Mouse (Mus musculus) ES-Bruce4 (cell line): ENCODE results near the gene Tmem163. TPM values are rescaled to one million over a fixed set of nuclear protein-coding genes. Genes with fewer than 3 reads are reported as not detected.

ENCODE experiments used
- H3K27ac ChIP-seq: 2 replicates; pipeline ENCODE4 v1.5.1; 2012; ENCODE audit warnings: low read length, inconsistent platforms; ENCODE audit not compliant: insufficient read depth
- H3K27me3 ChIP-seq: 2 replicates; pipeline ENCODE4 v1.6.1; 2012; ENCODE audit warnings: mild to moderate bottlenecking, low read length, inconsistent platforms; ENCODE audit not compliant: control insufficient read depth, poor library complexity, insufficient read depth, severe bottlenecking
- H3K36me3 ChIP-seq: 2 replicates; pipeline ENCODE4 v1.6.1; 2012; ENCODE audit warnings: inconsistent platforms, mild to moderate bottlenecking, low read length, moderate library complexity; ENCODE audit not compliant: control insufficient read depth, poor library complexity, insufficient read depth, severe bottlenecking
- H3K4me1 ChIP-seq: one replicate; pipeline ENCODE4 v1.8.1; 2011; ENCODE audit warnings: low read length; ENCODE audit not compliant: control insufficient read depth, insufficient read depth
- H3K4me3 ChIP-seq: 2 replicates; pipeline ENCODE4 v1.5.1; 2011; ENCODE audit warnings: low read depth, mild to moderate bottlenecking, low read length
- H3K9ac ChIP-seq: 2 replicates; pipeline ENCODE4 v1.6.1; 2012; ENCODE audit warnings: low read depth, mild to moderate bottlenecking, inconsistent platforms; ENCODE audit not compliant: poor library complexity, severe bottlenecking
- H3K9me3 ChIP-seq: replicated peaks from 2 replicates; pipeline ENCODE4 v1.6.1; 2012; ENCODE audit warnings: mild to moderate bottlenecking, low read length, inconsistent platforms; ENCODE audit not compliant: control insufficient read depth, poor library complexity, insufficient read depth, severe bottlenecking
- CTCF ChIP-seq: IDR thresholded peaks from one replicate; pipeline ENCODE4 v1.8.1; 2011; ENCODE audit warnings: low read depth, low read length
- EP300 ChIP-seq: IDR thresholded peaks from 2 replicates; pipeline ENCODE4 v1.6.1; 2011; ENCODE audit warnings: low read depth, low read length; ENCODE audit not compliant: insufficient read depth
- POLR2A ChIP-seq: IDR thresholded peaks from one replicate; pipeline ENCODE4 v1.8.1; 2011; ENCODE audit warnings: low read length; ENCODE audit not compliant: insufficient read depth
- polyA plus RNA-seq: library from polyadenylated mRNA; stranded (reverse); fragments of >200 nt; gene quantifications from 2 replicates; pipeline ENCODE4 v1.2.4, GENCODE M21; 2011; ENCODE audit warnings: low read depth; ENCODE audit not compliant: missing spikeins, insufficient read depth, insufficient read length

The Tmem163 gene
- polyA plus RNA-seq, 1 experiment = 1.6 TPM

GRCm38 (mm10) chr1:127523364-127523763 lies 156.0 kb downstream of the Tmem163 start:
- H3K27ac ChIP-seq = no peak overlapping the region
- no peak overlapping the region for H3K9ac ChIP-seq
- no peaks in the 10 kb centered on the region for H3K36me3 ChIP-seq
- H3K9me3 ChIP-seq = no peaks in the 10 kb centered on the region
- peaks cover 6% of the 10 kb centered on the region for H3K4me1 ChIP-seq
- no peak for TF ChIP-seq POLR2A
- TF ChIP-seq CTCF = no peak
- no peak for TF ChIP-seq EP300
- no peaks in the 10 kb centered on the region for H3K27me3 ChIP-seq
- no peak overlapping the region for H3K4me3 ChIP-seq

- Histone ChIP-seq H3K27me3 (no peaks in the 10 kb centered on the region), H3K9me3 (0 out of 2 replicates have a peak, but pooled peaks cover 5% of the 10 kb centered on the region), H3K36me3 (no peaks in the 10 kb centered on the region), H3K4me3 (no peak overlapping the region), H3K4me1 (no peaks in the 10 kb centered on the region), H3K27ac (no peak overlapping the region), H3K9ac (no peak overlapping the region)
- TF ChIP-seq POLR2A (no peak), CTCF (no peak), EP300 (no peak)
Measured at GRCm38 (mm10) chr1:127514888-127515287, 164.5 kb downstream of the Tmem163 start.

GRCm38 (mm10) chr1:127514479-127514878 lies 164.9 kb downstream of the Tmem163 start:
- no peak overlapping the region for H3K9ac ChIP-seq
- no peak overlapping the region for H3K27ac ChIP-seq
- H3K4me3 ChIP-seq = no peak overlapping the region
- no peaks in the 10 kb centered on the region for H3K36me3 ChIP-seq
- H3K4me1 ChIP-seq = no peaks in the 10 kb centered on the region
- H3K9me3 ChIP-seq = 0 out of 2 replicates have a peak, but pooled peaks cover 5% of the 10 kb centered on the region
- no peaks in the 10 kb centered on the region for H3K27me3 ChIP-seq
- TF ChIP-seq CTCF (no peak), EP300 (no peak), POLR2A (no peak)

- 0 out of 2 replicates have a peak, but pooled peaks cover 5% of the 10 kb centered on the region for H3K9me3 ChIP-seq
Measured at GRCm38 (mm10) chr1:127513664-127514063, 165.7 kb downstream of the Tmem163 start.

GRCm38 (mm10) chr1:127513140-127513539 lies 166.2 kb downstream of the Tmem163 start:
- Histone ChIP-seq H3K27ac (no peak overlapping the region), H3K4me1 (no peaks in the 10 kb centered on the region), H3K36me3 (no peaks in the 10 kb centered on the region), H3K9ac (no peak overlapping the region), H3K4me3 (no peak overlapping the region), H3K27me3 (no peaks in the 10 kb centered on the region), H3K9me3 (0 out of 2 replicates have a peak, but pooled peaks cover 5% of the 10 kb centered on the region)
- TF ChIP-seq EP300 (no peak), CTCF (no peak), POLR2A (no peak)

More at GRCm38 (mm10) chr1:127513664-127514063, 165.7 kb downstream of the Tmem163 start:
- H3K27ac ChIP-seq = no peak overlapping the region
- H3K4me3 ChIP-seq = no peak overlapping the region
- no peak for TF ChIP-seq EP300
- no peak for TF ChIP-seq CTCF
- no peak for TF ChIP-seq POLR2A
- H3K9ac ChIP-seq = no peak overlapping the region
- no peaks in the 10 kb centered on the region for H3K27me3 ChIP-seq
- H3K36me3 ChIP-seq = no peaks in the 10 kb centered on the region
- H3K4me1 ChIP-seq = no peaks in the 10 kb centered on the region

GRCm38 (mm10) chr1:127512709-127513108 lies 166.6 kb downstream of the Tmem163 start:
- Histone ChIP-seq H3K4me1 (no peaks in the 10 kb centered on the region), H3K36me3 (no peaks in the 10 kb centered on the region), H3K27ac (no peak overlapping the region), H3K4me3 (no peak overlapping the region), H3K27me3 (no peaks in the 10 kb centered on the region), H3K9ac (no peak overlapping the region), H3K9me3 (0 out of 2 replicates have a peak, but pooled peaks cover 5% of the 10 kb centered on the region)
- no peak for TF ChIP-seq EP300
- no peak for TF ChIP-seq POLR2A
- no peak for TF ChIP-seq CTCF
